Mouse (Mus musculus) kidney, postnatal 0 days (tissue): ENCODE measurements at regions not wholly inside any gene's neighbourhood (a gene's known extent, or its start where the extent isn't known, plus 50 kb on each side); places are given as distances from the start of the nearest gene placed in this dataset.

Source experiments
- ATAC-seq: fragments of 200-750 bp; cut with Nextera tagmentation; replicated peaks from 2 replicates; pipeline ENCODE4 v1.8.0; 2017; ENCODE audit warnings: low read depth, moderate number of reproducible peaks, moderate TSS enrichment, moderate library complexity; ENCODE audit not compliant: low FRiP score
- DNase-seq: peaks from one replicate; pipeline ENCODE4 v3.0.0-alpha.2; 2016; ENCODE audit warnings: low spot score
- H3K27ac ChIP-seq: fragments of 300-500 bp; sonication (generic); 2 replicates; pipeline ENCODE4 v1.5.1; 2014; ENCODE audit warnings: mild to moderate bottlenecking
- H3K27me3 ChIP-seq: fragments of 300-500 bp; sonication (generic); 2 replicates; pipeline ENCODE4 v1.6.1; 2014; ENCODE audit warnings: low read length, mixed read lengths; ENCODE audit not compliant: insufficient read depth
- H3K36me3 ChIP-seq: fragments of 300-500 bp; sonication (generic); 2 replicates; pipeline ENCODE4 v1.6.1; 2014; ENCODE audit warnings: low read length, mixed read lengths; ENCODE audit not compliant: insufficient read depth
- H3K4me1 ChIP-seq: fragments of 300-500 bp; sonication (generic); replicated peaks from 2 replicates; pipeline ENCODE4 v1.6.1; 2014; ENCODE audit warnings: antibody characterized with exemption, low read length, mixed read lengths; ENCODE audit not compliant: insufficient read depth
- H3K4me2 ChIP-seq: fragments of 300-500 bp; sonication (generic); 2 replicates; pipeline ENCODE4 v1.6.1; 2014; ENCODE audit warnings: mild to moderate bottlenecking, low read length, moderate library complexity, mixed read lengths
- H3K4me3 ChIP-seq: fragments of 300-500 bp; sonication (generic); replicated peaks from 2 replicates; pipeline ENCODE4 v1.5.1; 2014; ENCODE audit warnings: low read depth, low read length
- H3K9ac ChIP-seq: fragments of 300-500 bp; sonication (generic); 2 replicates; pipeline ENCODE4 v1.6.1; 2014; ENCODE audit warnings: low read depth, low read length
- H3K9me3 ChIP-seq: fragments of 300-500 bp; sonication (generic); replicated peaks from 2 replicates; pipeline ENCODE4 v1.6.1; 2016; ENCODE audit warnings: low read length, inconsistent platforms, mixed read lengths
- CTCF ChIP-seq: IDR thresholded peaks from 2 replicates; pipeline ENCODE4 v1.5.1; 2016; ENCODE audit warnings: antibody characterized with exemption, low read depth, mild to moderate bottlenecking, moderate library complexity
- WGBS: fragments of 180-500 bp; shearing (Covaris S2); extraction: QIAGEN DNeasy Blood & Tissue Kit; methylation state at CpG from one replicate; pipeline ENCODE4 v1.1.7; 2014; 5-methylcytosine and 5-hydroxymethylcytosine counted together

- H3K4me3 ChIP-seq: no peak overlapping the region
- peaks cover 15% of the 10 kb centered on the region for H3K4me1 ChIP-seq
- TF ChIP-seq CTCF: no peak
- H3K9ac ChIP-seq: no peak overlapping the region
- H3K27me3 ChIP-seq: no peaks in the 10 kb centered on the region
- peak overlapping the region; percentile 90 for H3K27ac ChIP-seq
- no peaks in the 10 kb centered on the region for H3K36me3 ChIP-seq
- DNase-seq (no peak), ATAC-seq (no peak; the same call in 1 of the 2 replicates)
- H3K4me2 ChIP-seq: no peak overlapping the region
- 51% methylated on average over 8 of the region's 8 CpGs for WGBS
- no peaks in the 10 kb centered on the region for H3K9me3 ChIP-seq
These were observed 367.2 kb upstream of the Smim15 start for GRCm38 (mm10) chr13:107677091-107677470.

GRCm38 (mm10) chr13:107676310-107677090 lies 367.7 kb upstream of the Smim15 start:
- Histone ChIP-seq H3K9ac (no peak overlapping the region), H3K4me1 (peaks cover 15% of the 10 kb centered on the region), H3K4me3 (no peak overlapping the region), H3K9me3 (no peaks in the 10 kb centered on the region), H3K27me3 (no peaks in the 10 kb centered on the region), H3K27ac (peak overlapping the region; percentile 90), H3K4me2 (no peak overlapping the region), H3K36me3 (no peaks in the 10 kb centered on the region)
- peak; percentile 92 for DNase-seq
- peak; percentile 88 for ATAC-seq
- no peak for TF ChIP-seq CTCF
- WGBS: 7% methylated on average over 9 of the region's 9 CpGs

GRCm38 (mm10) chr13:107672166-107672565 lies 372.1 kb upstream of the Smim15 start:
- Histone ChIP-seq H3K4me2 (no peak overlapping the region), H3K27ac (no peak overlapping the region), H3K9ac (no peak overlapping the region), H3K27me3 (no peaks in the 10 kb centered on the region), H3K4me1 (peaks cover 12% of the 10 kb centered on the region), H3K36me3 (no peaks in the 10 kb centered on the region), H3K9me3 (no peaks in the 10 kb centered on the region), H3K4me3 (no peak overlapping the region)
- ATAC-seq: no peak
- TF ChIP-seq CTCF: no peak
- 74% methylated on average over 5 of the region's 5 CpGs for WGBS
- DNase-seq: no peak

GRCm38 (mm10) chr13:107668509-107668908 lies 375.7 kb upstream of the Smim15 start:
- Histone ChIP-seq H3K36me3 (no peaks in the 10 kb centered on the region), H3K4me1 (no peaks in the 10 kb centered on the region), H3K9ac (no peak overlapping the region), H3K27ac (no peak overlapping the region), H3K4me2 (no peak overlapping the region), H3K27me3 (no peaks in the 10 kb centered on the region), H3K4me3 (no peak overlapping the region), H3K9me3 (no peaks in the 10 kb centered on the region)
- WGBS: 80% methylated on average over 4 of the region's 5 CpGs
- TF ChIP-seq CTCF: no peak
- DNase-seq: no peak
- no peak for ATAC-seq

GRCm38 (mm10) chr13:107665775-107666174 lies 378.5 kb upstream of the Smim15 start:
- Histone ChIP-seq H3K9ac (no peak overlapping the region), H3K27ac (no peak overlapping the region), H3K27me3 (no peaks in the 10 kb centered on the region), H3K4me3 (no peak overlapping the region), H3K4me1 (no peaks in the 10 kb centered on the region), H3K9me3 (no peaks in the 10 kb centered on the region), H3K36me3 (no peaks in the 10 kb centered on the region), H3K4me2 (no peak overlapping the region)
- no peak for TF ChIP-seq CTCF
- DNase-seq: peak; percentile 62
- WGBS: 56% methylated on average over 6 of the region's 6 CpGs
- ATAC-seq: no peak

- ATAC-seq: no peak
- Histone ChIP-seq H3K27ac (no peak overlapping the region), H3K36me3 (no peaks in the 10 kb centered on the region), H3K27me3 (no peaks in the 10 kb centered on the region), H3K9ac (no peak overlapping the region), H3K4me2 (no peak overlapping the region), H3K4me3 (no peak overlapping the region), H3K4me1 (no peaks in the 10 kb centered on the region), H3K9me3 (no peaks in the 10 kb centered on the region)
- DNase-seq: no peak
- whole genome bisulfite sequencing: 60% methylated on average over 8 of the region's 8 CpGs
- no peak for TF ChIP-seq CTCF
These were observed 380.0 kb upstream of the Smim15 start for GRCm38 (mm10) chr13:107664197-107664596.

GRCm38 (mm10) chr13:107663745-107664144 lies 380.5 kb upstream of the Smim15 start:
- Histone ChIP-seq H3K36me3 (no peaks in the 10 kb centered on the region), H3K4me3 (no peak overlapping the region), H3K4me2 (no peak overlapping the region), H3K27me3 (no peaks in the 10 kb centered on the region), H3K27ac (no peak overlapping the region), H3K9me3 (no peaks in the 10 kb centered on the region), H3K4me1 (no peaks in the 10 kb centered on the region), H3K9ac (no peak overlapping the region)
- DNase-seq: no peak
- no peak for TF ChIP-seq CTCF
- no peak for ATAC-seq
- WGBS: 52% methylated on average over 12 of the region's 12 CpGs
